Mouse (Mus musculus) bone marrow macrophage, adult 2 months (primary cell): Measurements from ENCODE around the gene Spint4.

Experiments
- CTCF ChIP-seq: IDR thresholded peaks from 2 replicates; pipeline ENCODE4 v1.5.1; 2012; ENCODE audit warnings: low read depth, mild to moderate bottlenecking, low read length, moderate library complexity
- POLR2A ChIP-seq: IDR thresholded peaks from 2 replicates; pipeline ENCODE4 v1.6.1; 2012; ENCODE audit warnings: mild to moderate bottlenecking, low read depth, low read length, borderline replicate concordance

DNA sequence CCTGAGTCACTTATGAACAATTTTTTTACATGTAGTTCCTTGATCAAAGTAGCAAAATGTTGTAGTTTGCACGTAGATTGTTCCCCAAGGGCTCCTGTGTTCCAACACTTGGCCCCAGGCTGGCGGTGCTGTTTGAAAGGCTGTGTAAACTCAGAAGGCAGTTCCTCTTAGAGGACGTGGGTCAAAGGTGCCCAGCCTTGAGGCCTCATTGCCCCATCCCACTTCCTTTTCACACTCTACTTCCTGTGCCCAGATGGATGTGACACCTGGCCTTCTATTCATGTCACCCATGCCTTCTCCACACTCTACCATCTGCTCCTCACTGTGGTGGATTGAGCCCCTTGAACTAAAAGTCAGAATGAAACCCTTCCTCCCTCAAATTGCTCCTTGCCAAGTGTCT, 18.4 kb upstream of the Spint4 start:
- TF ChIP-seq POLR2A: no peak
- TF ChIP-seq CTCF: no peak
